Mouse (Mus musculus): ENCODE data around the gene Dpf3.

GRCm38 (mm10) chr12:83445587-83445986, 41.9 kb downstream of the Dpf3 start:
- no peak for TF ChIP-seq POLR2A (IDR thresholded peaks at IDR 0.05; ENCODE audit: insufficient read length, low read depth)
- TF ChIP-seq MAX (IDR thresholded peaks at IDR 0.05; ENCODE audit: low read depth), result no peak
- TF ChIP-seq E2F4 (IDR thresholded peaks at IDR 0.05; ENCODE audit: insufficient read depth), result no peak
- TF ChIP-seq MYOG (IDR thresholded peaks at IDR 0.05; ENCODE audit: control insufficient read depth in 1 of 3, insufficient read depth in 1 of 3, insufficient read length in 2 of 3, low read depth in 2 of 3), result no peak
